Mouse (Mus musculus) heart, adult 2 months (tissue): ENCODE measurements around the gene Eml6. TPM values are rescaled to one million over a fixed set of nuclear protein-coding genes. Genes with fewer than 3 reads are reported as not detected.
"Not testable (repeated sequence)": the region's sequence is repeated elsewhere in the genome, so short reads cannot be mapped to it uniquely, and the experiment has no call there.

Experiments
- DNase-seq, 2 experiments: peaks; one replicate each; pipeline ENCODE4 v3.0.0; 2021
- H3K27ac ChIP-seq: fragments of 200-600 bp; 2 replicates; pipeline ENCODE4 v1.8.1; 2022
- H3K27me3 ChIP-seq: fragments of 200-500 bp; 2 replicates; pipeline ENCODE4 v1.6.1; 2012; ENCODE audit warnings: mild to moderate bottlenecking, low read length, inconsistent platforms, mixed read lengths; ENCODE audit not compliant: control insufficient read depth, insufficient read depth
- H3K36me3 ChIP-seq: fragments of 200-500 bp; 2 replicates; pipeline ENCODE4 v1.6.1; 2012; ENCODE audit warnings: low read length, inconsistent platforms; ENCODE audit not compliant: control insufficient read depth, insufficient read depth
- H3K4me1 ChIP-seq: fragments of 200-500 bp; 2 replicates; pipeline ENCODE4 v1.6.1; 2011; ENCODE audit warnings: low read length; ENCODE audit not compliant: control insufficient read depth, insufficient read depth
- H3K4me3 ChIP-seq: fragments of 200-600 bp; 2 replicates; pipeline ENCODE4 v1.8.1; 2022
- H3K79me2 ChIP-seq: fragments of 200-500 bp; replicated peaks from 2 replicates; pipeline ENCODE4 v1.6.1; 2012; ENCODE audit warnings: mild to moderate bottlenecking, inconsistent platforms, low read length, moderate library complexity, mixed read lengths; ENCODE audit not compliant: control insufficient read depth, insufficient read depth
- H3K9ac ChIP-seq: fragments of 200-500 bp; 2 replicates; pipeline ENCODE4 v1.6.1; 2012; ENCODE audit warnings: low read depth, mild to moderate bottlenecking, control low read depth, inconsistent platforms, low read length, mixed read lengths
- CTCF ChIP-seq: fragments of 200-600 bp; IDR thresholded peaks from 2 replicates; pipeline ENCODE4 v1.8.1; 2022; ENCODE audit warnings: antibody characterized with exemption, mild to moderate bottlenecking, moderate library complexity
- EP300 ChIP-seq: fragments of 200-500 bp; IDR thresholded peaks from 2 replicates; pipeline ENCODE4 v1.6.1; 2011; ENCODE audit warnings: low read depth, low read length, control low read depth; ENCODE audit not compliant: insufficient read depth
- POLR2A ChIP-seq: fragments of 200-500 bp; IDR thresholded peaks from 2 replicates; pipeline ENCODE4 v1.6.1; 2011; ENCODE audit warnings: mild to moderate bottlenecking, low read depth, low read length, control low read depth; ENCODE audit not compliant: insufficient read depth
- WGBS: fragments of 180-500 bp; shearing (Covaris S2); methylation state at CpG from one replicate; pipeline ENCODE4 v1.1.7; 2018; 5-methylcytosine and 5-hydroxymethylcytosine counted together
- intact Hi-C: fragments of 180-260 bp; cut with DNase I; formaldehyde crosslinking; loops from one replicate; pipeline ENCODE4 v1.15.1; 2025
- polyA plus RNA-seq: library from polyadenylated mRNA; depleted of rRNA; stranded (reverse); fragments of >200 nt; gene quantifications from 2 replicates; pipeline ENCODE4 v1.2.3, GENCODE M21; 2012
- total RNA-seq, 2 experiments: library from RNA; stranded (reverse); gene quantifications; 2 replicates each; pipeline ENCODE4 v1.2.3; 2021

Eml6 gene
- total and polyA plus RNA-seq, 3 experiments: 2.0 to 2.2 (median 2.1) TPM

DNA sequence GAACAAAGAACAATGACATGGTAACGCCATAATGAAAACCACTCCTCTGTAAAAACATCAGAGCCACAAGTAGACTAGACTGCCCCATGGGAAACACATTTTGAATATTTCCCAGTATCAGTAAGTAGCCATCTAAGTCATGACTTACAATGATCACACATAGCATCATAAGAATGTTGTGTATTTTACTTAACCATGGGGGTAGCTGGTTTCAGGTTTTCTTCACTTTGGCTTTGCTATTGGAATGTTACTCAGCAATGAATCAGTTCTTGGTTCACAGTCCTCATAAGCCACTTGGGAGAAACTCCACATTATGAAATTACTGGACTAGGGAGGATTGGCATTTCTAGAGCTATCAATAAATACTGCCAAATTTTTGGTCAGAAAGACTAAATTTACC lies 141.5 kb downstream of the Eml6 start:
- DNase-seq: no peak
- Histone ChIP-seq H3K9ac (no peak overlapping the region), H3K4me3 (no peak overlapping the region), H3K36me3 (no peaks in the 10 kb centered on the region), H3K79me2 (no peaks in the 10 kb centered on the region), H3K27ac (no peak overlapping the region), H3K4me1 (no peaks in the 10 kb centered on the region), H3K27me3 (no peaks in the 10 kb centered on the region)
- WGBS: 50% methylated on average over 1 of the region's 1 CpGs
- intact Hi-C loops: loop anchor here (2.0 kb wide), 1 partner anchor 164 kb away; no protein-coding TSS in a partner anchor
- TF ChIP-seq EP300 (no peak), CTCF (no peak), POLR2A (no peak)

DNA sequence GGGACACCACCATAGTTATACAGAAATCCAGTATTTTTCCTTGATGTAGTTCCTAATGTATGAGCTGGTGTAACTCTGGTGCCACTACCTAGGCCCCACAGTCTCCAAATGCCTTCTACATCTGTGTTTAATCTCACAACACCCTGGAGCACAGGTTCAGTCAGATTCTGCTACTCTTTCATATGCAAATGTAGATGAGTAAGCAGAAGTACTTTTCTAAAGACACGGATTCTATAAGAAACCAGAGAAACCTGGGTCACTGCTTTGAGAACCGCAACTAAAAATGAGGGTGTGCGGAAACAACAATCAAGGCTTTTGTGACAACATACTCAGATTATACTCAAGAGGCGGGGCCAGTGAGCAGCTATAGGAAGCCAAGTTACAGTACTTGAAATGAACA lies 142.8 kb downstream of the Eml6 start:
- H3K27me3 ChIP-seq: no peaks in the 10 kb centered on the region
- H3K4me3 ChIP-seq: no peak overlapping the region
- DNase-seq: no peak
- H3K27ac ChIP-seq: no peak overlapping the region
- WGBS: 93% methylated on average over 4 of the region's 4 CpGs
- intact Hi-C loops: no loop called here
- H3K79me2 ChIP-seq: no peaks in the 10 kb centered on the region
- no peaks in the 10 kb centered on the region for H3K36me3 ChIP-seq
- H3K4me1 ChIP-seq: no peaks in the 10 kb centered on the region
- H3K9ac ChIP-seq: no peak overlapping the region
- TF ChIP-seq POLR2A: no peak
- no peak for TF ChIP-seq EP300
- no peak for TF ChIP-seq CTCF

DNA sequence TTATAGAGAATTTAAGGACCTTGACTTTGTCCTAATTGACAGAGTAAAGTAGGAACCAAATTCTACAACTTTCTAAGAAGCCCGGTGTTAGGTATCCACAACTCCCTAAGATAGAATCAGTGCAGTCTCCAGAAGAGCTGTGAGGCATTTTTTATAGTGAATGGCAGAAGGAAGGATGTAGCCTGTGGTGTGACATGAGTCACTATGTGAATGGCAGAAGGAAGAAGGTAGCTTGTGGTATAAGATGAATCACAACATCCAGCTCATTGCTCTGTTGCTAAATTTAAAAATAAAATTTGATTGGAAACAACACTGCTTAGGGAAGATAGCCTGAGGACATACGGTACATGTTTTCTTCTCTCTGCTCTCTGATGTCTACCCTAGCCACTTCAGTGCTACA lies 146.2 kb downstream of the Eml6 start:
- no peaks in the 10 kb centered on the region for H3K36me3 ChIP-seq
- no peak overlapping the region for H3K9ac ChIP-seq
- no peaks in the 10 kb centered on the region for H3K79me2 ChIP-seq
- WGBS: 58% methylated on average over 2 of the region's 2 CpGs
- no peak for TF ChIP-seq EP300
- no peak for TF ChIP-seq CTCF
- no peak for TF ChIP-seq POLR2A
- H3K4me3 ChIP-seq: no peak overlapping the region
- no peak overlapping the region for H3K27ac ChIP-seq
- no peaks in the 10 kb centered on the region for H3K27me3 ChIP-seq
- no peaks in the 10 kb centered on the region for H3K4me1 ChIP-seq
- intact Hi-C loops: no loop called here
- DNase-seq: no peak

DNA sequence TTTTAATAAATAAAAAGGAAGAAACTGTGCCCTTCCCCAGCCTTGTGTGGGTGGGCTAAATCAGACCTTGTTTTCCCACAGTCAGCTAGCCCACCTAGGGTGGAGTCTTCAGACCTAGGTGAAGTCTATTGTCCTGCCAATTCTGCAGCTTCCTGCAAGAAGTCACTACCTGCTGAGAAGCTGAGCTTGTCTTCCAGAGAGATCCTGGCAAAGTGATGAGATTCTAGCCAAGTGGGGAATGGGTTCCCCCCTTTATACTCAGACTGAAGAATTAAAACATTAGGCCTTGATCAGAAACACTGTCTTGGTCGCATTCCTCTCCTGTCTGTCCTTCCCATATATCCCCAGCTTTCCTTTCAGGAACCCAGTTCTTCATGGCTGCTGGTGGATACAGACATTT lies 147.9 kb downstream of the Eml6 start:
- Histone ChIP-seq H3K27me3 (no peaks in the 10 kb centered on the region), H3K27ac (no peak overlapping the region), H3K4me3 (no peak overlapping the region), H3K79me2 (no peaks in the 10 kb centered on the region), H3K4me1 (no peaks in the 10 kb centered on the region), H3K9ac (no peak overlapping the region), H3K36me3 (no peaks in the 10 kb centered on the region)
- intact Hi-C loops: no loop called here
- DNase-seq: no peak
- whole genome bisulfite sequencing: 100% methylated on average over 1 of the region's 1 CpGs
- TF ChIP-seq POLR2A (no peak), EP300 (no peak), CTCF (no peak)

DNA sequence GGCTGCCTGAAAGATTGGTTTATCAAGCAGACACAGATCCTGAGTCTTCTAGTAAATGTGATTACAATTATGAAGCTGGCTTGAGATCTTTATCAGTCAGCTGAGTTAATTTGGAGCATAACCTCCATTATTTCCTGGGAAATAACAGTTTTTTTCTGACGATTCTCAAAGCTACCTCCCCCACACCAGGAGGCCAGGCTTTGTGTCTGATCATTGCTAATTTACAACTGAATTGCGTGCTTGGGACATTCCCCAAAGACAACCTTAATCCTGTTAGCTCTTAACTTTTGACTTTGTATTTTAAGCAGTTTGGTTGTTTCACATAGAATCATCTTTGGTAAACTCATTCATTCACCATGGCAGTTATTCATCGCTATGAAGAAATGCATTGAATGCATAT lies 148.6 kb downstream of the Eml6 start:
- 68% methylated on average over 3 of the region's 3 CpGs for WGBS
- H3K4me3 ChIP-seq: no peak overlapping the region
- intact Hi-C loops: no loop called here
- H3K27me3 ChIP-seq: no peaks in the 10 kb centered on the region
- DNase-seq: no peak
- TF ChIP-seq CTCF: no peak
- TF ChIP-seq POLR2A: no peak
- TF ChIP-seq EP300: no peak
- H3K9ac ChIP-seq: no peak overlapping the region
- no peak overlapping the region for H3K27ac ChIP-seq
- no peaks in the 10 kb centered on the region for H3K79me2 ChIP-seq
- H3K36me3 ChIP-seq: no peaks in the 10 kb centered on the region
- H3K4me1 ChIP-seq: no peaks in the 10 kb centered on the region

DNA sequence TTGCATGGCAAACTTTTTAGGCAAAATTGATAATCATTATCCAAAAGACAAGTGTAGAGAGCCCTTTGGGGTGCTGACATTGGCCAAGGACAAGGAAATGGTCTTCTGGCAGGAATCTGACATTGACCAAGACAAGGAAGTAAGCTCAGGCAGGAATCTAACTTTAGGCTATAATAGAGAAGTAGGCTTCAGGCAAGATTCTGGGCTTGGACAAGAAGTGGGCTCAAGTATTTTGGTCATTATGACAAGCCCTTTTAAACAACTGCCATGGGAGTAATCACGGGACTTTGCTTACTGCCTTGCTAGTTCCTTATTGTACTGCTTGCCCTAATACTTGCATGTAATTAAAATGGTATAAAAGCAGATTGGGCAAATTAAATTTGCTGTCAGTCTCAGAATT lies 151.1 kb downstream of the Eml6 start:
- H3K27ac ChIP-seq, H3K79me2 ChIP-seq, DNase-seq, H3K4me1 ChIP-seq, H3K27me3 ChIP-seq, H3K9ac ChIP-seq, H3K36me3 ChIP-seq, intact Hi-C loops, H3K4me3 ChIP-seq: not testable (repeated sequence)
- WGBS: 76% methylated on average over 1 of the region's 1 CpGs

DNA sequence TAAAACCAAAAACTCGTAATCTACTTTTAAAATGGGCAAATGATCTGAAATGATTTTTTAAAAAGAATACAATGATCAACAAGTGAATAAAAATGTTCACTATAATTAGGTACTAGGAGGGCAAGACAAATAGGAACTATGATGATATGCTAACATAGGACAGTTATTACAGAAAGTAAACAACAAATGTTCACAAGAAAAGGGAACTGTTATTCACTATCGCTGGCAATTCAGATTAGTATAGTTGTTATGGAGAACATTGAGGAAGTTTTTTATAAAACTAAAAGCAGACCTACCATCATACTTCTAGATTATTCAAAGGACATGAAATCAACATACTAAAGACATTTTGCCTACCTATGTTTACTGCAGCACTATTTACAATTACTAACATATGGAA lies 155.7 kb downstream of the Eml6 start:
- Histone ChIP-seq H3K27me3 (no peaks in the 10 kb centered on the region), H3K4me1 (no peaks in the 10 kb centered on the region), H3K79me2 (no peaks in the 10 kb centered on the region), H3K36me3 (no peaks in the 10 kb centered on the region), H3K9ac (no peak overlapping the region), H3K27ac (no peak overlapping the region), H3K4me3 (no peak overlapping the region)
- intact Hi-C loops: no loop called here
- WGBS: 87% methylated on average over 2 of the region's 2 CpGs
- no peak for DNase-seq
- TF ChIP-seq EP300: no peak
- TF ChIP-seq CTCF: no peak
- no peak for TF ChIP-seq POLR2A
